Mouse (Mus musculus): Measurements from ENCODE around the gene Gm4981.

DNA sequence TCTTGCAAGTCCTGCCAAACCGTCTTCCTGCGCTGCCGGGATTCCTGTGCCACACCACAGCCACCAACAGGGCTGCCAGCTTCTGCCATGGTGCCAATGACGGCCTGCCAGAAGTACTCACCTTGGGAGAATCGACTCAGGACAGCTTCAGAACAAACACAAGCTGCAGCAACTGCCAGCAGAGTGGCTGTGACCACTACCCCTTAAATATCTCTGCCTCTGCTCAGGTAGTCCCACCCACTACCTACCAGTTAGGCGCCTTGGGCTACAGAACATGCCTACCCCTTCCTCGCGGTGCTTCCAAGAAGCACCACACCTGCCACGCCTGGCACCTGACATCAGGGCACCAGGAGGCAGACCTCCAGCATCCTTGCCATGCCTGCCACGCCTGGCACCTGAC is at the start of gene Gm4981:
- TF ChIP-seq CTCF (conservative IDR thresholded peaks at IDR 0.05; ENCODE audit: low read length) (no peak), NANOG (IDR thresholded peaks at IDR 0.05; ENCODE audit: borderline replicate concordance, low read length) (no peak)

Data from E14TG2a.4 (cell line).